Mouse (Mus musculus): ENCODE measurements at regions not wholly inside any gene's neighbourhood (a gene's known extent, or its start where the extent isn't known, plus 50 kb on each side); places are given as distances from the start of the nearest gene placed in this dataset.

DNA sequence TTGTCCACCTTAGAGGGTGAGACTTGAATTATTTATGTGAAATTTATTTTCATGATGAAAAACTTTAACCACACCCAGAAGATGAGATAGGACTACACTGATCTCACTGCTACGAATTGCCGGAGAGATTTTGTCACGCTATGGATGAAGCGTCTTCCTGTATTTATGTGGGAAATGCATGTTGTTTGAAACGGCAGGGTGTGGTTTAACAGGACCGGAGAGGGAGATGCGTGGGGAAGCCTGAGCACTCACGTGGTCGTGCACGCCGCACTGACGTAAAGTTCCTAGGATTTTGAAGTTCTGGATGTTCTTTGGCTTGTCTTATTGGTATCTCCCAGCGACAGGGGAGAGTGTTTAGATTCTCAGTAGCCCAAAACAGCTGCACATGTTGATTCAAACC lies 139.3 kb upstream of the Ubr2 start:
- H3K4me1 ChIP-seq (ENCODE audit: control insufficient read depth, insufficient read depth, low read length) = peaks cover 7% of the 10 kb centered on the region
- no peak overlapping the region for H3K27ac ChIP-seq (ENCODE audit: insufficient read depth, low read length)
- TF ChIP-seq CTCF (IDR thresholded peaks at IDR 0.05; ENCODE audit: extremely low read depth, insufficient read depth, low read length) (no peak), POLR2A (IDR thresholded peaks at IDR 0.05; ENCODE audit: extremely low read depth, insufficient read depth, low read length) (no peak)
- no peak overlapping the region for H3K4me3 ChIP-seq (ENCODE audit: insufficient read depth, low read length)

DNA sequence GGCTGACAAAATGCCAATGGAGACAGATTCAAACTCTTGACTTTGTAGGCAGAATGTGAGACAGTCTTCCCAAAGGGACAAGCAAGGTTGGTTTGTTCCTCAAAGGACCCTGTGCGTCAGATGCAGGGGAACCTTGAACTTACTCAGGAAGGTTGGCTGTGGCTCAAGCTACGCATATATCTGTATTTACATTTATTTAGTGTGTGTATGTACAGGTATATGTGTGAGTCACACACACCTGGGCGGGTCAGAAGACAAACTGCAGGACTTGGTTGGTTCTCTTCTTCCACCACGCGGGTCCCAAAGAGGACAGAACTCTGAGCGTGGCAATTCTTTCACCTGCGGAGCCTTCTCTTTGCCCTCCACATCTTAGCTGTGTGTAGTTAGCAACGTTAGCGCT lies 138.8 kb upstream of the Ubr2 start:
- H3K4me3 ChIP-seq (ENCODE audit: insufficient read depth, low read length) = no peak overlapping the region
- peaks cover 7% of the 10 kb centered on the region for H3K4me1 ChIP-seq (ENCODE audit: control insufficient read depth, insufficient read depth, low read length)
- TF ChIP-seq POLR2A (IDR thresholded peaks at IDR 0.05; ENCODE audit: extremely low read depth, insufficient read depth, low read length) (no peak), CTCF (IDR thresholded peaks at IDR 0.05; ENCODE audit: extremely low read depth, insufficient read depth, low read length) (no peak)
- no peak overlapping the region for H3K27ac ChIP-seq (ENCODE audit: insufficient read depth, low read length)

DNA sequence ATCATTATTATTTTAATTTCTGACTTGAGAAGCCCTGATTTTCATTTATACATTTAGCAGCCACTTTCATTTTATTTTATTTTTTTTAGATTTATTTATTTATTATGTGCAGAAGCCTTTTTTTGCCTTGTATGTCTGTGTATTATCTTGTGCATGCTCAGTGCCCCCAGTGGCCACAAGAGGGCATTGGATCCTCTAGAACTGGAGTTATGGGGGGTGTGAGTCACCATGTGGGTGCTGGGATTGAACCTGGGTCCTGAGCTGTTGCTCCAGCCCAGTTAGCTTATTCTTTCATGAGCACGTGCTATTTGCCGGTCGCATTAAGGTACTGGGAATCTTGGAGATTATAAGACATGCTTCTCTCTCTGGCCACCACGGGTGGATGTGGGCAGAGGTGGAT lies 136.3 kb upstream of the Ubr2 start:
- peak; percentile 41 for TF ChIP-seq CTCF (IDR thresholded peaks at IDR 0.05; ENCODE audit: extremely low read depth, insufficient read depth, low read length)
- no peak for TF ChIP-seq POLR2A (IDR thresholded peaks at IDR 0.05; ENCODE audit: extremely low read depth, insufficient read depth, low read length)
- Histone ChIP-seq H3K27ac (ENCODE audit: insufficient read depth, low read length) (no peak overlapping the region), H3K4me1 (ENCODE audit: control insufficient read depth, insufficient read depth, low read length) (peaks cover 4% of the 10 kb centered on the region), H3K4me3 (ENCODE audit: insufficient read depth, low read length) (no peak overlapping the region)

DNA sequence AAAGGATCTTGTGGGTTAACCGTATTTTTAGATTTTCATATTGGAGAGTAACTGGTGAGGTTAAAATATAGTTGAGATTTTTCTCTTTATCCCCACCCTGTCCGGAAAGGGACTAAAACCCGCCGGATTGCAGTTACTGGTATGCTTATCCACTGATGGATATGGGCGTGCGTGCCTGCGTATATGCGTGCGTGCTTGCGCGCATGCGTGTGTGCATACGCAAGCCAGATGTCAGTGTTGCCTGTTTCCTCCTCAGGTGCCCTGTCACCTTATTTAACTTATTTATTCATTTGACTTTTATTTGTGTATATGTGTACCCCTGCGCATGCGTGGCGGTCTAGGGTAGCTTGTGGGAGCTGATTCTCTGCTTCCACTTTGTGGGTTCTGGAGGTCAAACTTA lies 135.2 kb upstream of the Ubr2 start:
- H3K27ac ChIP-seq (ENCODE audit: insufficient read depth, low read length) = no peak overlapping the region
- H3K4me3 ChIP-seq (ENCODE audit: insufficient read depth, low read length) = no peak overlapping the region
- no peak for TF ChIP-seq CTCF (IDR thresholded peaks at IDR 0.05; ENCODE audit: extremely low read depth, insufficient read depth, low read length)
- no peak for TF ChIP-seq POLR2A (IDR thresholded peaks at IDR 0.05; ENCODE audit: extremely low read depth, insufficient read depth, low read length)
- peaks cover 1% of the 10 kb centered on the region; the same call in 1 of the 2 replicates for H3K4me1 ChIP-seq (ENCODE audit: control insufficient read depth, insufficient read depth, low read length)

DNA sequence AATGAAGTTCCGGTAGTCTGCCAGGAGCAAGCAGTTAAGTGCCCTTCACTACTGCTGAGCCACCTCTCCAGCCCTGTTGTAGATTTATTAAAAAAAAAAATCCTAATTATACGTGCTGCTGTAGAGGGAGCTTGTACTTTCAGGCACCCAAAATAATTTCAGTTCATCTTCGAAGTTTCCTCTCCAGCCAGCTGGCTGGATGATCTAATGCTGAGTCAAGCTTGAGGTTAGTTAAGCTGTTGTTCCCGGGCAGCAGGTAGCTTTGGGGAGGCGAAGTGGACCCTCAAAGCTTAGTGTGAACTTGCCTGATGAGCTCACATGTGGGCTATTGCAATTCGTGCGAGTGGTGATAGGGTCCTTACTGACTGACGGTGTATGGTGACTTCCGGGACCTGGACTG lies 134.6 kb upstream of the Ubr2 start:
- TF ChIP-seq CTCF (IDR thresholded peaks at IDR 0.05; ENCODE audit: extremely low read depth, insufficient read depth, low read length) (no peak), POLR2A (IDR thresholded peaks at IDR 0.05; ENCODE audit: extremely low read depth, insufficient read depth, low read length) (no peak)
- H3K4me1 ChIP-seq (ENCODE audit: control insufficient read depth, insufficient read depth, low read length) = 0 out of 2 replicates have a peak, but pooled peaks cover 1% of the 10 kb centered on the region
- H3K4me3 ChIP-seq (ENCODE audit: insufficient read depth, low read length) = peak overlapping the region; percentile 26
- no peak overlapping the region for H3K27ac ChIP-seq (ENCODE audit: insufficient read depth, low read length)

DNA sequence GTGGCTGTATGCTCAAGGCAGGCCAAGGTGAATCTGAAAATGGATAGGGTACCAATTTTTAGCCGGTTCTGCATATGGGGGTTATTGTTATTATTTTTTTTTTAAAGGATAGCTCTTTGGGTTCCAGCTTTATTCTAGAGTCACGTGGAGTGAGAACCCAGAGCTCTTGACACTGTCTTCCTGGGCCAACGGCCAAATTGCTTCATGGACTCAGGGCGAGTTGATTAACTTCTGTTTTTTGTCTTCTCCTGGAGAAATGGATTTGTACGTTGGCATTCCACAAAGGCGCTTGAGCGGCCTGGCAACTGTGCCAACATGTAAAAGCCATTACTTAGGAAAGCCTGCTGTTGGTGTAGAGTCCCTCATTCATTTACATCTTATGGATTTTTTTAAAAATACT lies 134.1 kb upstream of the Ubr2 start:
- TF ChIP-seq CTCF (IDR thresholded peaks at IDR 0.05; ENCODE audit: extremely low read depth, insufficient read depth, low read length) = no peak
- TF ChIP-seq POLR2A (IDR thresholded peaks at IDR 0.05; ENCODE audit: extremely low read depth, insufficient read depth, low read length) = no peak
- Histone ChIP-seq H3K27ac (ENCODE audit: insufficient read depth, low read length) (no peak overlapping the region), H3K4me1 (ENCODE audit: control insufficient read depth, insufficient read depth, low read length) (0 out of 2 replicates have a peak, but pooled peaks cover 1% of the 10 kb centered on the region), H3K4me3 (ENCODE audit: insufficient read depth, low read length) (peak overlapping the region; percentile 26)

DNA sequence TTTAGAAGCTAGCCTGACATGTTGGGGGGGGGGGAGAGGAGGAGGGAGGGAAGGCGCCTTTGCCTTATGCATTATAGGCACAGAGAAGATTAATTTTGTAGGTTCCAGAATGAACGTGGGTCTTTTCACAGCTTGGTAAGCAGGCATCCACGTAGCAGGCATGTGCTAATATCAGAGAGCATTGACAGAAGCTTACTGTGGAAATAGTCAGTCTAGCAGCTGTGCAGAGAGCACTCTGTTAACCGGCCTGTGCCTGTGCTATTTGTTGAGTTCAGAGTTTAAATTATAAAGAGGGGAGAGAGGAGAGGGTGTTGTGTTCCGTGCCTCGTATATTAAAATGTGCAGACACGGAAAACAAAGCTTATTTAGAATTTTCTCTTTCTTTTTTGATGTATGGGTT lies 133.5 kb upstream of the Ubr2 start:
- TF ChIP-seq CTCF (IDR thresholded peaks at IDR 0.05; ENCODE audit: extremely low read depth, insufficient read depth, low read length) = no peak
- TF ChIP-seq POLR2A (IDR thresholded peaks at IDR 0.05; ENCODE audit: extremely low read depth, insufficient read depth, low read length) = no peak
- peak overlapping the region; percentile 12; the same call in 1 of the 2 replicates for H3K4me3 ChIP-seq (ENCODE audit: insufficient read depth, low read length)
- no peak overlapping the region for H3K27ac ChIP-seq (ENCODE audit: insufficient read depth, low read length)
- H3K4me1 ChIP-seq (ENCODE audit: control insufficient read depth, insufficient read depth, low read length) = 0 out of 2 replicates have a peak, but pooled peaks cover 1% of the 10 kb centered on the region

DNA sequence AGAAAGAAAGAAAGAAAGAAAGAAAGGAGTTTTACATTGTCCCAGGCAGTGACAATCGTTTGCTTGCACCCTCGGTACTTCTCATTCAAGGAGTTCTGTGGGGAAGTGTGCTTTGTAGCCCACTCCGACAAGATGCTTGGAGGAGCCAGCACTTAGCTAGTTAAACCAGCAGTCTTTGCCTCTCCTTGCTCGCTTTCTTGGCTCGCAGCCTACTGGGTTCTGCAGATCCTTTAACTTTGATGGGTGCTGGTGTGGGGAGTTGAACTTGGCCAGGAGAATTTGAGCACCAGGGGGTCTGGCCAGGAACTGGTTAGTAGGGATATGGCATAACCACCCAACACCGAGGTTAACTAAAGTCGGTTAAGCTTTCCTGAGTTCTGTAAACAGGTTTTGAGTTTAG lies 132.5 kb upstream of the Ubr2 start:
- Histone ChIP-seq H3K4me1 (ENCODE audit: control insufficient read depth, insufficient read depth, low read length) (0 out of 2 replicates have a peak, but pooled peaks cover 1% of the 10 kb centered on the region), H3K27ac (ENCODE audit: insufficient read depth, low read length) (no peak overlapping the region), H3K4me3 (ENCODE audit: insufficient read depth, low read length) (peak overlapping the region; percentile 85)
- TF ChIP-seq POLR2A (IDR thresholded peaks at IDR 0.05; ENCODE audit: extremely low read depth, insufficient read depth, low read length) = no peak
- no peak for TF ChIP-seq CTCF (IDR thresholded peaks at IDR 0.05; ENCODE audit: extremely low read depth, insufficient read depth, low read length)

DNA sequence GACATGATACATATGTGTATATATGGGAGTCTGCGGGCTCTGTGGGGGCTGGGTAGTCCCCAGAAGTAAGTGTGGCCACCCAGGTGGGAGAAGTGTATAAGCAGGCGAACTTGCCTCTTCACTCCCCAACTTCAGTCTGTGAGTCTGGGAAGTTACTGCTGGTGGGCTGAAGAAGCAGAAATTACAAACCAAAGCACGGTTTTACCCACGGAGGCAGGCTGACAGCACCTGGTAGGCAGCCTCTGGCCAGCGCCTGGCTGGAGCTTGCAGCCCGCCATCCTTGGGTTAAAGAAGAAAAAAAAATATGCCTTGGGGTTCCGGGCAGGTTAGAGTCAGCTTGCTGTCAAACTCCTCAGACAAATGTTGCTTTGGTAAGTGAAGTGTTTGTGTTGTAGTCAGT lies 131.9 kb upstream of the Ubr2 start:
- Histone ChIP-seq H3K27ac (ENCODE audit: insufficient read depth, low read length) (0 out of 2 replicates have a peak overlapping the region, but pooled peaks have one; percentile 62), H3K4me1 (ENCODE audit: control insufficient read depth, insufficient read depth, low read length) (0 out of 2 replicates have a peak, but pooled peaks cover 1% of the 10 kb centered on the region), H3K4me3 (ENCODE audit: insufficient read depth, low read length) (peak overlapping the region; percentile 85)
- no peak for TF ChIP-seq POLR2A (IDR thresholded peaks at IDR 0.05; ENCODE audit: extremely low read depth, insufficient read depth, low read length)
- no peak for TF ChIP-seq CTCF (IDR thresholded peaks at IDR 0.05; ENCODE audit: extremely low read depth, insufficient read depth, low read length)

DNA sequence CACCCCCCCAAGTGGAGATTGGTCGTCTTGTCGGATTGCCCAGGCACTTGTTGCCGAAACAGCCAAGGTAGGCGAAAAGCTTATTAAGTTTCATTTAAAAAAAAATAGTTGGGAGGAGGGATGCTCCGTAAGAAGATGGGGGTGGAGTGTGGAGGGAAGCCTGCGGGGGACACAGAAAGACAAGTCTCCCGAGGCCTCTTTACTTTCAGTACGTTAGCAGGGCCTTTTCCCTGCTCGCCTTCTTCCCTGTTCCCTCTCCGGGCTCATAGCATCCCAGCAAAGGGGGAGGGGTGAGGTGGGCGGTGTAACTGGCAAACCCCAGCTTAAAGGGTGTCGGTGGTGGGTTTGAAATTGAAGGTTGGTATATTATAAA lies 131.5 kb upstream of the Ubr2 start:
- peak overlapping the region; percentile 85 for H3K4me3 ChIP-seq (ENCODE audit: insufficient read depth, low read length)
- 0 out of 2 replicates have a peak, but pooled peaks cover 1% of the 10 kb centered on the region for H3K4me1 ChIP-seq (ENCODE audit: control insufficient read depth, insufficient read depth, low read length)

More for the DNA sequence above, 131.5 kb upstream of the Ubr2 start:
- H3K27ac ChIP-seq (ENCODE audit: insufficient read depth, low read length) = 0 out of 2 replicates have a peak overlapping the region, but pooled peaks have one; percentile 62
- TF ChIP-seq CTCF (IDR thresholded peaks at IDR 0.05; ENCODE audit: extremely low read depth, insufficient read depth, low read length) = no peak
- TF ChIP-seq POLR2A (IDR thresholded peaks at IDR 0.05; ENCODE audit: extremely low read depth, insufficient read depth, low read length) = no peak

All from cortical plate, adult 2 months (tissue).